Mouse (Mus musculus) liver, postnatal 0 days (tissue): Measurements from ENCODE around the gene Rere.

ENCODE experiments used
- CTCF ChIP-seq: sonication (generic); IDR thresholded peaks from 2 replicates; pipeline ENCODE4 v1.5.1; 2016; ENCODE audit warnings: antibody characterized with exemption, low read depth
- EP300 ChIP-seq: IDR thresholded peaks from 2 replicates; pipeline ENCODE4 v1.6.1; 2016; ENCODE audit warnings: antibody characterized with exemption, low read depth, mild to moderate bottlenecking

DNA sequence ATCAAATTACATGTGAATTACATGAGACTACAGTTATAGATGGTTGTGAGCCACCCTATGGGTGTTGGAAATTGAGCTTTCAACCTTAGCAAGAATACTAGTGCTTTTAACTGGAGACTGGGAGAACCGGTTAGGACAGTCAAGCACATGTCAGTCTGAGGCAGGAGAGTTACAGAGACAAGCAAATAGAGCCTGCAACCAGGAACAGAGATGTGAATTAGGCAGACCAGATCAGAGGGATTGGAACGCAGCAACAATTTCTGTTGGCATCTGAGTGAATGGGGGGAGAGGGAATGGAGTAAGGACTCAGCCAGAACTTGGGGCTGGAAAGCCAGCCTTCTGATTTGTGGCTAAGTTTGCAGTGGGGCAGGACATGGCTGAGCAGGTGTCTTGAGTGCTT, 25.3 kb downstream of the Rere start:
- TF ChIP-seq CTCF, result no peak
- TF ChIP-seq EP300, result no peak
